Mouse (Mus musculus): ENCODE data around the gene Ppp1r2.
A peak's percentile ranks its signal among the peaks of the same experiment; 100 is the strongest.
"Not testable (repeated sequence)": the region's sequence is repeated elsewhere in the genome, so short reads cannot be mapped to it uniquely, and the experiment has no call there.

Gene Ppp1r2

GRCm38 (mm10) chr16:31274674-31275460, at the start of gene Ppp1r2:
TSS of gene Ppp1r2 (minus strand) at chr16:31275277.
- DNase-seq (ENCODE audit: low spot score), result peak; percentile 92

GRCm38 (mm10) chr16:31321501-31321900, 46.4 kb upstream of the Ppp1r2 start:
- no peak for DNase-seq (ENCODE audit: low spot score)

GRCm38 (mm10) chr16:31320954-31321353, 45.9 kb upstream of the Ppp1r2 start:
- no peak for DNase-seq (ENCODE audit: low spot score)

GRCm38 (mm10) chr16:31319723-31320122, 44.6 kb upstream of the Ppp1r2 start:
- DNase-seq (ENCODE audit: low spot score), result not testable (repeated sequence)

- DNase-seq (ENCODE audit: low spot score), result no peak
These were observed 44.2 kb upstream of the Ppp1r2 start for GRCm38 (mm10) chr16:31319316-31319715.

GRCm38 (mm10) chr16:31318418-31318817, 43.3 kb upstream of the Ppp1r2 start:
- DNase-seq (ENCODE audit: low spot score), result no peak

- not testable (repeated sequence) for DNase-seq (ENCODE audit: low spot score)
These were observed 41.4 kb upstream of the Ppp1r2 start for GRCm38 (mm10) chr16:31316246-31317143.

GRCm38 (mm10) chr16:31315294-31315693, 40.2 kb upstream of the Ppp1r2 start:
- DNase-seq (ENCODE audit: low spot score), result no peak

GRCm38 (mm10) chr16:31314497-31315233, 39.6 kb upstream of the Ppp1r2 start, which contains the start of gene Apod:
TSS of gene Apod (minus strand) at chr16:31314808.
- no peak for DNase-seq (ENCODE audit: low spot score)

GRCm38 (mm10) chr16:31313611-31314010, 38.5 kb upstream of the Ppp1r2 start:
- DNase-seq (ENCODE audit: low spot score), result no peak

- no peak for DNase-seq (ENCODE audit: low spot score)
These were observed 37.2 kb upstream of the Ppp1r2 start for GRCm38 (mm10) chr16:31312296-31312695.

GRCm38 (mm10) chr16:31305199-31305919, 30.3 kb upstream of the Ppp1r2 start:
- no peak for DNase-seq (ENCODE audit: low spot score)

- DNase-seq (ENCODE audit: low spot score), result no peak
These were observed 28.2 kb upstream of the Ppp1r2 start for GRCm38 (mm10) chr16:31303276-31303675.

GRCm38 (mm10) chr16:31300883-31301532, 25.9 kb upstream of the Ppp1r2 start:
- no peak for DNase-seq (ENCODE audit: low spot score)

GRCm38 (mm10) chr16:31300467-31300866, 25.4 kb upstream of the Ppp1r2 start:
- no peak for DNase-seq (ENCODE audit: low spot score)

- DNase-seq (ENCODE audit: low spot score), result no peak
These were observed 24.9 kb upstream of the Ppp1r2 start for GRCm38 (mm10) chr16:31299960-31300353.

GRCm38 (mm10) chr16:31299164-31299959, 24.3 kb upstream of the Ppp1r2 start:
- DNase-seq (ENCODE audit: low spot score), result no peak

GRCm38 (mm10) chr16:31297113-31297512, 22.0 kb upstream of the Ppp1r2 start:
- peak; percentile 46 for DNase-seq (ENCODE audit: low spot score)

- no peak for DNase-seq (ENCODE audit: low spot score)
These were observed 18.7 kb upstream of the Ppp1r2 start for GRCm38 (mm10) chr16:31293761-31294160.

- no peak for DNase-seq (ENCODE audit: low spot score)
These were observed 15.8 kb upstream of the Ppp1r2 start for GRCm38 (mm10) chr16:31290751-31291365.
